Mouse (Mus musculus) liver, embryonic 11.5 days (tissue): Measurements from ENCODE around the gene Adamts4. TPM values are rescaled to one million over a fixed set of nuclear protein-coding genes. Genes with fewer than 3 reads are reported as not detected.

Experiments
- ATAC-seq: fragments of 200-750 bp; cut with Nextera tagmentation; replicated peaks from 2 replicates; pipeline ENCODE4 v1.8.0; 2017; ENCODE audit warnings: moderate number of reproducible peaks, mild to moderate bottlenecking, moderate TSS enrichment, moderate library complexity; ENCODE audit not compliant: low FRiP score
- DNase-seq: peaks from one replicate; pipeline ENCODE4 v3.0.0-alpha.2; 2017; ENCODE audit warnings: low spot score
- H3K27ac ChIP-seq: fragments of 300-500 bp; sonication (generic); 2 replicates; pipeline ENCODE4 v1.5.1; 2014; ENCODE audit warnings: mild to moderate bottlenecking, low read depth, low read length, control low read depth
- H3K27me3 ChIP-seq: fragments of 300-500 bp; sonication (generic); replicated peaks from 2 replicates; pipeline ENCODE4 v1.6.1; 2014; ENCODE audit warnings: low read length, mixed read lengths; ENCODE audit not compliant: control insufficient read depth, insufficient read depth
- H3K36me3 ChIP-seq: fragments of 300-500 bp; sonication (generic); 2 replicates; pipeline ENCODE4 v1.6.1; 2014; ENCODE audit warnings: mild to moderate bottlenecking, low read length, moderate library complexity, mixed read lengths; ENCODE audit not compliant: control insufficient read depth, insufficient read depth
- H3K4me1 ChIP-seq: fragments of 300-500 bp; sonication (generic); replicated peaks from 2 replicates; pipeline ENCODE4 v1.6.1; 2014; ENCODE audit warnings: low read length, mixed read lengths; ENCODE audit not compliant: control insufficient read depth, insufficient read depth
- H3K4me2 ChIP-seq: fragments of 300-500 bp; sonication (generic); 2 replicates; pipeline ENCODE4 v1.6.1; 2014; ENCODE audit warnings: mild to moderate bottlenecking, control low read depth, moderate library complexity
- H3K4me3 ChIP-seq: fragments of 300-500 bp; sonication (generic); 2 replicates; pipeline ENCODE4 v1.5.1; 2014; ENCODE audit warnings: low read depth, low read length, control low read depth
- H3K9ac ChIP-seq: fragments of 300-500 bp; sonication (generic); 2 replicates; pipeline ENCODE4 v1.6.1; 2014; ENCODE audit warnings: low read depth, low read length, control low read depth
- H3K9me3 ChIP-seq: fragments of 300-500 bp; sonication (generic); 2 replicates; pipeline ENCODE4 v1.6.1; 2016; ENCODE audit warnings: low read length, inconsistent platforms, mixed read lengths; ENCODE audit not compliant: control insufficient read depth
- whole genome bisulfite sequencing: fragments of 180-500 bp; shearing (Covaris S2); extraction: QIAGEN DNeasy Blood & Tissue Kit; methylation state at CpG from one replicate; pipeline ENCODE4 v1.1.7; 2014; 5-methylcytosine and 5-hydroxymethylcytosine counted together
- polyA plus RNA-seq: library from polyadenylated mRNA; unstranded; fragments of >200 nt; fragmentation: Nextera tagmentation; extraction: Ambion mirVana; gene quantifications from 2 replicates; pipeline ENCODE4 v1.2.1, GENCODE M21; 2014

Gene Adamts4
- polyA plus RNA-seq, 1 experiment from 2014 or later, result 2.0 TPM

DNA sequence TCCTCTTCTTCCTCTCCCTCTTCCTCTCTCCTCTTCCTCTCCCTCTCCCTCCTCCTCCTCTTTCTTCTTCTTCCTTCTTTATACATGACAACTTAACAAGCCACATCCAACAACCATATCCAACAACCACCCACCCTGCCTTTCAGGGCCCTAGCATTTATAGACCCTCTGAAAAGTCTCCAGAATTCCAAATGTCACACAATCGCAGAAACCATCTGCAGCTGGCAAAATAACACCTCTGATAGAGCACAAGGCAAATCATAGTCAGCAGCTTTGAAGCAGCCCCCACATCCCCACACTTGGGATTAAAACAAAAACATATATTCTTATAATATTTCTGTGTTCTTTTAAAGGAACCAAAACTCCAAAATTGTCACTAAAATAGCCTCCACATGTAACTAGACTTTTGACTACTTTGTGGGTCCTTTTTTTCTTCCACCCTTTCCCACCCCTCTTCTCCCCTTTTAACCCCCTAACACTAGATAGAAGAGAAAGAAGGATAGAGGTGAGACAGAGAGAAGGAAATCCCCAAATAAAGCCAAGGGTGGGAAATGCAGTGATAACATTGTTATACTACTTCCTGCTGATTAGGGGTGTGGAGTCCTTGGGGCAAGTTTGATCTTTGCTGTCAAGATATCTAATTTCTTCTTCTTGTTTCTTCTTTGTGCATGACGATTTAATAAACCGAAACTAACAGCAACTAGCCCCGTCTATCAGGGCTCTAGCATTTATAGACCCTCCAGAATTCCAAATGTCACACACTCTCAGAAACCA lies 15.9 kb downstream of the Adamts4 start:
- no peak overlapping the region for H3K4me3 ChIP-seq
- H3K27me3 ChIP-seq, result no peaks in the 10 kb centered on the region
- H3K27ac ChIP-seq, result no peak overlapping the region
- no peak overlapping the region for H3K9ac ChIP-seq
- peak overlapping the region; percentile 6; the same call in 1 of the 2 replicates for H3K4me2 ChIP-seq
- ATAC-seq (no peak), DNase-seq (no peak)
- no peaks in the 10 kb centered on the region for H3K36me3 ChIP-seq
- H3K9me3 ChIP-seq, result no peaks in the 10 kb centered on the region
- 47% methylated on average over 4 of the region's 4 CpGs for WGBS
- H3K4me1 ChIP-seq, result peaks cover 10% of the 10 kb centered on the region

- Histone ChIP-seq H3K4me3 (no peak overlapping the region), H3K4me2 (no peak overlapping the region), H3K4me1 (peaks cover 15% of the 10 kb centered on the region), H3K27ac (no peak overlapping the region), H3K9me3 (no peaks in the 10 kb centered on the region), H3K9ac (no peak overlapping the region), H3K36me3 (peaks cover 9% of the 10 kb centered on the region), H3K27me3 (no peaks in the 10 kb centered on the region)
- WGBS, result 58% methylated on average over 1 of the region's 1 CpGs
- DNase-seq (no peak), ATAC-seq (no peak)
These were observed 18.1 kb downstream of the Adamts4 start for GRCm38 (mm10) chr1:171268341-171268740.

GRCm38 (mm10) chr1:171269848-171270572 lies 19.8 kb downstream of the Adamts4 start, which contains the start of gene B4galt3:
B4galt3 (plus strand) TSS chr1:171270328.
- Histone ChIP-seq H3K4me1 (peaks cover 15% of the 10 kb centered on the region), H3K36me3 (peaks cover 17% of the 10 kb centered on the region), H3K27me3 (no peaks in the 10 kb centered on the region), H3K4me3 (peak within 1 kb of the TSS; percentile 90), H3K4me2 (peak within 1 kb of the TSS; percentile 96), H3K9ac (peak within 1 kb of the TSS; percentile 89), H3K9me3 (no peaks in the 10 kb centered on the region), H3K27ac (peak within 1 kb of the TSS; percentile 74)
- DNase-seq (peak; percentile 96), ATAC-seq (peak; percentile 93)
- WGBS, result 4% methylated on average over 36 of the region's 36 CpGs

- Histone ChIP-seq H3K27me3 (no peaks in the 10 kb centered on the region), H3K4me1 (peaks cover 15% of the 10 kb centered on the region), H3K4me3 (peak overlapping the region; percentile 90), H3K4me2 (peak overlapping the region; percentile 96), H3K9ac (peak overlapping the region; percentile 89), H3K27ac (peak overlapping the region; percentile 74), H3K36me3 (peaks cover 17% of the 10 kb centered on the region), H3K9me3 (no peaks in the 10 kb centered on the region)
- WGBS, result 1% methylated on average over 19 of the region's 19 CpGs
- DNase-seq (peak; percentile 55), ATAC-seq (peak; percentile 61)
These were observed 20.3 kb downstream of the Adamts4 start for GRCm38 (mm10) chr1:171270573-171270900.

DNA sequence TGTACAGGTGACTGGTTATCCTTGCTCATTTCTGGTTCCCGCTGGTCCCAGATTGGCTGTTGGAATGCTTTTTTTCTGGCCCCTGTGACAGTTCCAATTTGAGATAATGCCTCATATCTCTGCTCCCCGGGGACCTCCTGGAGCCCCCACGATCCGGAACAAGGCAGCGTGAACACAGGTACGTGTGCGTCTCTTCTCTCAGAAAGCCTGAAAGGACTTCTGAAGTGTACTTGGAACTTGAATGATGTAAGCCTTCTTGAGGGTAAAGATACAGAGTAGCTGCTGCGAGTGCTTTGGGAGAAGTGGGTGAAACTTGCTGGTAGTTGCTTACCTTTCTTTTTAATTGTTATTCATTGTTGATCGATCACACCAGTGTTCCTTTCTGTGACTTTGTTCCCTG lies 21.0 kb downstream of the Adamts4 start:
- Histone ChIP-seq H3K4me1 (peaks cover 15% of the 10 kb centered on the region), H3K36me3 (peaks cover 22% of the 10 kb centered on the region), H3K27ac (peak overlapping the region; percentile 74; the same call in 1 of the 2 replicates), H3K9ac (peak overlapping the region; percentile 89), H3K4me2 (peak overlapping the region; percentile 96), H3K27me3 (no peaks in the 10 kb centered on the region), H3K4me3 (peak overlapping the region; percentile 90), H3K9me3 (no peaks in the 10 kb centered on the region)
- no peak for ATAC-seq
- WGBS, result 31% methylated on average over 9 of the region's 9 CpGs
- no peak for DNase-seq

- H3K4me1 ChIP-seq, result peaks cover 15% of the 10 kb centered on the region
- no peak for ATAC-seq
- no peak for DNase-seq
- H3K9ac ChIP-seq, result peak overlapping the region; percentile 89; the same call in 1 of the 2 replicates
- H3K27ac ChIP-seq, result peak overlapping the region; percentile 70; the same call in 1 of the 2 replicates
- no peaks in the 10 kb centered on the region for H3K27me3 ChIP-seq
- 55% methylated on average over 10 of the region's 10 CpGs for WGBS
- no peaks in the 10 kb centered on the region for H3K9me3 ChIP-seq
- peak overlapping the region; percentile 90 for H3K4me3 ChIP-seq
- H3K36me3 ChIP-seq, result peaks cover 24% of the 10 kb centered on the region
- H3K4me2 ChIP-seq, result peak overlapping the region; percentile 96
These were observed 21.4 kb downstream of the Adamts4 start for GRCm38 (mm10) chr1:171271622-171272021.

GRCm38 (mm10) chr1:171272086-171272485 lies 21.9 kb downstream of the Adamts4 start:
- peak overlapping the region; percentile 90; the same call in 1 of the 2 replicates for H3K4me3 ChIP-seq
- peaks cover 15% of the 10 kb centered on the region for H3K4me1 ChIP-seq
- 82% methylated on average over 3 of the region's 3 CpGs for WGBS
- DNase-seq, result no peak
- peak overlapping the region; percentile 70; the same call in 1 of the 2 replicates for H3K27ac ChIP-seq
- ATAC-seq, result no peak
- no peaks in the 10 kb centered on the region for H3K27me3 ChIP-seq
- H3K4me2 ChIP-seq, result peak overlapping the region; percentile 96
- H3K36me3 ChIP-seq, result peaks cover 29% of the 10 kb centered on the region
- H3K9ac ChIP-seq, result peak overlapping the region; percentile 89
- H3K9me3 ChIP-seq, result no peaks in the 10 kb centered on the region

- ATAC-seq, result no peak
- H3K36me3 ChIP-seq, result peaks cover 45% of the 10 kb centered on the region
- no peak overlapping the region for H3K4me2 ChIP-seq
- DNase-seq, result no peak
- H3K4me3 ChIP-seq, result no peak overlapping the region
- WGBS, result 92% methylated on average over 12 of the region's 12 CpGs
- H3K27me3 ChIP-seq, result no peaks in the 10 kb centered on the region
- H3K9me3 ChIP-seq, result no peaks in the 10 kb centered on the region
- H3K9ac ChIP-seq, result no peak overlapping the region
- H3K27ac ChIP-seq, result no peak overlapping the region
- peaks cover 15% of the 10 kb centered on the region for H3K4me1 ChIP-seq
These were observed 23.9 kb downstream of the Adamts4 start for GRCm38 (mm10) chr1:171274171-171274570.
